Mouse (Mus musculus): ENCODE results near the gene Cdhr2.

- TF ChIP-seq GATA1 (IDR thresholded peaks at IDR 0.05; ENCODE audit: borderline replicate concordance, low read length) (no peak), FLI1 (IDR thresholded peaks at IDR 0.05; ENCODE audit: low read length) (no peak)
These were observed 36.2 kb upstream of the Cdhr2 start for GRCm38 (mm10) chr13:54665062-54665461.
